Mouse (Mus musculus): ENCODE measurements at regions not wholly inside any gene's neighbourhood (a gene's known extent, or its start where the extent isn't known, plus 50 kb on each side); places are given as distances from the start of the nearest gene placed in this dataset.
A peak's percentile ranks its signal among the peaks of the same experiment; 100 is the strongest.

- DNase-seq (ENCODE audit: low read depth): no peak
Observed at GRCm38 (mm10) chr12:65594075-65594474, 368.8 kb downstream of the Wdr20rt start.

- no peak for DNase-seq (ENCODE audit: low read depth)
Observed at GRCm38 (mm10) chr12:65644232-65644631, 418.9 kb downstream of the Wdr20rt start.

- DNase-seq (ENCODE audit: low read depth): no peak
Observed at GRCm38 (mm10) chr12:65656772-65657171, 431.5 kb downstream of the Wdr20rt start.

- DNase-seq (ENCODE audit: low read depth): peak; percentile 1
Observed at GRCm38 (mm10) chr12:65671673-65672072, 446.4 kb downstream of the Wdr20rt start.

GRCm38 (mm10) chr12:65673193-65673592, 447.9 kb downstream of the Wdr20rt start:
- no peak for DNase-seq (ENCODE audit: low read depth)

GRCm38 (mm10) chr12:65674916-65675660, 449.8 kb downstream of the Wdr20rt start:
- no peak for DNase-seq (ENCODE audit: low read depth)

- DNase-seq (ENCODE audit: low read depth): no peak
Observed at GRCm38 (mm10) chr12:65680335-65680734, 455.0 kb downstream of the Wdr20rt start.

GRCm38 (mm10) chr12:65681826-65682225, 456.5 kb downstream of the Wdr20rt start:
- DNase-seq (ENCODE audit: low read depth): no peak

- DNase-seq (ENCODE audit: low read depth): no peak
Observed at GRCm38 (mm10) chr12:65704985-65705384, 479.7 kb downstream of the Wdr20rt start.

GRCm38 (mm10) chr12:65712304-65712703, 487.0 kb downstream of the Wdr20rt start:
- DNase-seq (ENCODE audit: low read depth): no peak

Data from naive thymus-derived CD4-positive, alpha-beta T cell, adult 2 months (primary cell).